16 mouse cellular contexts compared by ENCODE assay signal in the genomic region with DNA sequence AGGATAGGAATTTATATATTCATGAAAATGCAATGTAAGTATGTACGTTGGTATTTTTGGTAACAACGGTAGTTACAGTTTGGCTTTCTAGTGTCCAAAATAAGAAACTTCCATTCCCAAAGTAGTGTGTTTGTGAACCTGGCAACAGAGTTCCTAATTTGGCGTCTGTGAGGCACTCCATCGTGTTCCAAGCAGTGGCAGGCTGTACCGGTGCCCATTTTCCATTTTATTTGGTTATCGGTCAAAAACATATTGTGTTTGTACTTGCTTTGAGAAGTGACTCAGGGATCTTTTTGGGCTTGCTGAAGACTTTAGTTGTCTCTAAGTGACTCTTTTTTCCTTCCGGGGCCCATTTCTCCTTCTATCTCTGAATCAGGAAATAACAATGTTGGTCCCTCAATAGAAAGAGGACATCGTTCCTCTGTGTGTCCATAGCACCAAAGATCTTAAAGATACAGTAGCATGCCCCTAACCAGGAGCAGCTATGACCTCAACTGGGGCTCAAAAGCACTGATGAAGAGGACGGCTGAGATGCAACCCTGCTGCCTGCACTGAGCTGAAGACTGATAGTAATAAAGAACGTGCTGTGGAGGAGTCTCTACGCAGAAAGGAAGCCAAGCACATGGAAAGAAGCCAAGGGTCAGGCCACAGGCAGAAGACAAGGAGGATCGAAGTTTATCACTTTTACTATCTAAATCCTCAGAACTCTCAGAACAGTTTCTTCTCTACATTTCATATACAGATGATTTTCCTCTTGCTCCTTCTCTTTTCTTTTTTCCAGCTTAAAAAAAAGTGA.
DNase-seq lines count a peak whose midpoint lies in the region; ATAC-seq and TF ChIP-seq lines count a peak whose summit lies in the region.
"Had no signal": no experiment of that assay in that cellular context is flagged by ENCODE, and none has a peak within 500 bp of the region (broad histone marks: within the 10 kb centered on the region; RNA-seq: fewer than 3 reads in every experiment).

No protein-coding gene starts in this region.

- no peak for ATAC-seq in kidney, embryonic 15.5 days (replicated peaks; ENCODE audit: low FRiP score)
- ATAC-seq in forebrain, embryonic 16.5 days = no peak
- ATAC-seq: CD4-positive, CD25-positive, alpha-beta regulatory T cell, adult 4 months had no signal

- no peaks in the 10 kb centered on the region for H3K36me3 ChIP-seq in kidney, embryonic 15.5 days
- H3K36me3 ChIP-seq in forebrain, embryonic 16.5 days (ENCODE audit: control insufficient read depth, insufficient read depth) = no peaks in the 10 kb centered on the region
- H3K36me3 ChIP-seq: hindbrain, embryonic 10.5 days; lung, embryonic 15.5 days; midbrain, embryonic 12.5 days had no signal

- H3K27me3 ChIP-seq in kidney, embryonic 15.5 days = no peaks in the 10 kb centered on the region
- no peaks in the 10 kb centered on the region for H3K27me3 ChIP-seq in forebrain, embryonic 16.5 days (replicated peaks; ENCODE audit: control insufficient read depth, insufficient read depth, low read length)
- H3K27me3 ChIP-seq: lung, embryonic 15.5 days; midbrain, embryonic 12.5 days had no signal

- TF ChIP-seq CTCF in lung, adult 2 months (IDR thresholded peaks at IDR 0.05; ENCODE audit: insufficient read depth, low read length) = no peak

- H3K4me1 ChIP-seq in kidney, embryonic 15.5 days = peaks cover 23% of the 10 kb centered on the region
- peaks cover 6% of the 10 kb centered on the region for H3K4me1 ChIP-seq in lung, adult 2 months (ENCODE audit: control insufficient read depth, insufficient read depth, low read length)
- no peaks in the 10 kb centered on the region for H3K4me1 ChIP-seq in forebrain, embryonic 16.5 days (replicated peaks; ENCODE audit: control insufficient read depth, insufficient read depth, low read length)

- WGBS in kidney, embryonic 15.5 days = 69% methylated on average over 12 of the region's 12 CpGs
- WGBS in lung, adult 2 months = 47% methylated on average over 12 of the region's 12 CpGs
- WGBS in forebrain, embryonic 16.5 days = 83% methylated on average over 12 of the region's 12 CpGs

- H3K4me3 ChIP-seq in kidney, embryonic 15.5 days (replicated peaks) = no peak overlapping the region
- no peak overlapping the region for H3K4me3 ChIP-seq in lung, adult 2 months (replicated peaks; ENCODE audit: extremely low read depth, low read depth, low read length)
- H3K4me3 ChIP-seq in forebrain, embryonic 16.5 days (replicated peaks; ENCODE audit: low read length) = no peak overlapping the region
- H3K4me3 ChIP-seq: hindbrain, embryonic 10.5 days; lung, embryonic 15.5 days; midbrain, embryonic 12.5 days; myocyte had no signal

- no peak overlapping the region for H3K27ac ChIP-seq in kidney, embryonic 15.5 days
- no peak overlapping the region for H3K27ac ChIP-seq in forebrain, embryonic 16.5 days (ENCODE audit: low read length)
- H3K27ac ChIP-seq: hindbrain, embryonic 10.5 days; lung, embryonic 15.5 days; midbrain, embryonic 12.5 days had no signal

- DNase-seq in kidney, adult 9 months = peak; percentile 37
- DNase-seq in lung, postnatal 14 days = peak; percentile 46
- DNase-seq in lung, adult 2 months = no peak
- peak; percentile 33 to 43 for DNase-seq in heart, adult 9 months (ENCODE audit: low spot score in 2 of 2)
- peak; percentile 54 to 68 for DNase-seq in kidney, postnatal 4 days
- DNase-seq in c-Kit-positive CD71-positive TER-119-positive erythroid progenitor cells, embryonic 14.5 days (ENCODE audit: low spot score) = no peak
- DNase-seq: adrenal gland, postnatal 10 days; gastrocnemius, postnatal 36 days; thymus, postnatal 4 days had no signal

- H3K4me2 ChIP-seq in kidney, embryonic 15.5 days = no peak overlapping the region
- no peak overlapping the region for H3K4me2 ChIP-seq in forebrain, embryonic 16.5 days (ENCODE audit: low read length)
- H3K4me2 ChIP-seq: lung, embryonic 15.5 days; midbrain, embryonic 12.5 days had no signal

- no peaks in the 10 kb centered on the region for H3K9me3 ChIP-seq in kidney, embryonic 15.5 days (replicated peaks)
- H3K9me3 ChIP-seq in forebrain, embryonic 16.5 days (ENCODE audit: control insufficient read depth, low read length) = no peaks in the 10 kb centered on the region
- H3K9me3 ChIP-seq: hindbrain, embryonic 10.5 days; lung, embryonic 15.5 days; midbrain, embryonic 12.5 days had no signal

- TF ChIP-seq POLR2A in lung, adult 2 months (IDR thresholded peaks at IDR 0.05; ENCODE audit: borderline replicate concordance, extremely low read depth, low read depth, low read length) = no peak

- H3K9ac ChIP-seq in kidney, embryonic 15.5 days = no peak overlapping the region
- no peak overlapping the region for H3K9ac ChIP-seq in forebrain, embryonic 16.5 days (replicated peaks; ENCODE audit: low read depth, low read length)
- H3K9ac ChIP-seq: lung, embryonic 15.5 days; midbrain, embryonic 12.5 days had no signal

Comparison
In these comparisons a context has a peak if more than half of its experiments do, and no peak if none do; other contexts are left out.
1. DNase-seq: peak in kidney, adult 9 months (single experiment), lung, postnatal 14 days (single experiment), heart, adult 9 months (2 of 2) and kidney, postnatal 4 days (2 of 2); none in lung, adult 2 months (single experiment) and c-Kit-positive CD71-positive TER-119-positive erythroid progenitor cells, embryonic 14.5 days (single experiment).